Mouse (Mus musculus) heart, embryonic 10.5 days (tissue): ENCODE measurements around the gene Ap5s1. TPM values are rescaled to one million over a fixed set of nuclear protein-coding genes. Genes with fewer than 3 reads are reported as not detected.

Experiments
- DNase-seq: peaks from one replicate; pipeline ENCODE4 v3.0.0-alpha.2; 2017; ENCODE audit warnings: low spot score
- H3K27ac ChIP-seq: fragments of 300-500 bp; sonication (generic); 2 replicates; pipeline ENCODE4 v1.5.1; 2016; ENCODE audit warnings: mild to moderate bottlenecking
- H3K27me3 ChIP-seq: fragments of 300-500 bp; sonication (generic); 2 replicates; pipeline ENCODE4 v1.6.1; 2016; ENCODE audit warnings: mild to moderate bottlenecking; ENCODE audit not compliant: poor library complexity, insufficient read depth, severe bottlenecking
- H3K36me3 ChIP-seq: fragments of 300-500 bp; sonication (generic); 2 replicates; pipeline ENCODE4 v1.6.1; 2016; ENCODE audit warnings: mild to moderate bottlenecking, moderate library complexity
- H3K4me1 ChIP-seq: fragments of 300-500 bp; sonication (generic); 2 replicates; pipeline ENCODE4 v1.6.1; 2016; ENCODE audit warnings: mild to moderate bottlenecking
- H3K4me3 ChIP-seq: fragments of 300-500 bp; sonication (generic); 2 replicates; pipeline ENCODE4 v1.5.1; 2016; ENCODE audit warnings: mild to moderate bottlenecking, moderate library complexity
- H3K9me3 ChIP-seq: fragments of 300-500 bp; sonication (generic); 2 replicates; pipeline ENCODE4 v1.6.1; 2016; ENCODE audit warnings: mild to moderate bottlenecking, moderate library complexity
- WGBS: fragments of 180-500 bp; shearing (Covaris S2); methylation state at CpG from one replicate; pipeline ENCODE4 v1.1.7; 2016; 5-methylcytosine and 5-hydroxymethylcytosine counted together
- polyA plus RNA-seq: library from polyadenylated mRNA; unstranded; fragments of >200 nt; fragmentation: Nextera tagmentation; extraction: Ambion mirVana; gene quantifications from 2 replicates; pipeline ENCODE4 v1.2.1, GENCODE M21; 2016

Ap5s1 gene
- polyA plus RNA-seq, 1 experiment from 2014 or later: 23.6 TPM

DNA sequence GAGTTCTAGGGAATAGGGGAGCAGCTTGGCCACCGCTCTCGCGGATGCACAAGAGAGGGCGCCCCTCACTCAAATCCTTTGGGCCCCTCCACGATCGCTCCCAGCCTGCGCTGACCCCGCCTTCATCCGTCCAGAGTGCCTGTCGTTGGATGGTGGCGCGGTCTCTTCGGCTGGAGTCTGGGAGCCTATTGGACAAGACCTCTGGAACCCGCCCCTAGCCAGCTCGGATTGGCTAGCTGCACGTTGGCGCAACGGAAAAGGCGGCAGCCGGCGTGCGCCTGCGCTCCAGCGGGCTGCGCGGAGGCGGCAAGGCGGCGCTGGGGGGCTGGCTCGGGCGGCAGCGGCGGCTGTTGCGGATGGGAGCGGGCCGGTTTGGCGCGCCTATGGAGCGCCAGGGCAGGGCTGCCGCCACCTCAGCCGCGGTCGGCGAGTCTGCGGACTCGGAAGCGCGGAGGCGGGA, 55.4 kb downstream of the Ap5s1 start, which contains the start of gene Pank2:
TSS of gene Pank2 (plus strand) at position 283 of the 460 bp plus-strand sequence.
- Histone ChIP-seq H3K9me3 (no peaks in the 10 kb centered on the region), H3K27ac (peak within 1 kb of the TSS; percentile 99), H3K27me3 (no peaks in the 10 kb centered on the region), H3K4me1 (peaks cover 34% of the 10 kb centered on the region), H3K36me3 (no peaks in the 10 kb centered on the region), H3K4me3 (peak within 1 kb of the TSS; percentile 87)
- DNase-seq: peak; percentile 99
- WGBS: under 1% methylated on average over 49 of the region's 49 CpGs

Other genes starting within 250 kb of the Ap5s1 start
- 3.3 and 4.9 TPM in 2 replicates for gene Gfra4, start 164.0 kb upstream of the Ap5s1 start, polyA plus RNA-seq
- 4.2 and 6.5 TPM in 2 replicates for gene Adam33, start 143.3 kb upstream of the Ap5s1 start, polyA plus RNA-seq
- gene Siglec1, start 120.3 kb upstream of the Ap5s1 start, polyA plus RNA-seq: 0.05 and 0.08 TPM in 2 replicates
- gene Hspa12b, start 79.8 kb upstream of the Ap5s1 start, polyA plus RNA-seq: 10.0 and 10.8 TPM in 2 replicates
- gene Gm11037, start 73.6 kb upstream of the Ap5s1 start, polyA plus RNA-seq: not detected in 2 replicates
- 82.6 and 86.0 TPM in 2 replicates for gene 1700037H04Rik, start 47.0 kb upstream of the Ap5s1 start, polyA plus RNA-seq
- 4.9 and 5.1 TPM in 2 replicates for gene Cenpb, start 27.0 kb upstream of the Ap5s1 start, polyA plus RNA-seq
- gene Cdc25b, start 20.1 kb upstream of the Ap5s1 start, polyA plus RNA-seq: 27.8 and 35.9 TPM in 2 replicates
- gene Spef1, start 19.8 kb upstream of the Ap5s1 start, polyA plus RNA-seq: 0.75 and 1.5 TPM in 2 replicates
- 20.3 and 21.6 TPM in 2 replicates for gene Mavs, start 27.0 kb downstream of the Ap5s1 start, polyA plus RNA-seq
- 29.7 and 41.7 TPM in 2 replicates for gene Pank2, start 55.4 kb downstream of the Ap5s1 start, polyA plus RNA-seq
- 2.0 and 3.0 TPM in 2 replicates for gene Rnf24, start 145.8 kb downstream of the Ap5s1 start, polyA plus RNA-seq